Mouse (Mus musculus): ENCODE results near the gene Cfap77.

Gene Cfap77

DNA sequence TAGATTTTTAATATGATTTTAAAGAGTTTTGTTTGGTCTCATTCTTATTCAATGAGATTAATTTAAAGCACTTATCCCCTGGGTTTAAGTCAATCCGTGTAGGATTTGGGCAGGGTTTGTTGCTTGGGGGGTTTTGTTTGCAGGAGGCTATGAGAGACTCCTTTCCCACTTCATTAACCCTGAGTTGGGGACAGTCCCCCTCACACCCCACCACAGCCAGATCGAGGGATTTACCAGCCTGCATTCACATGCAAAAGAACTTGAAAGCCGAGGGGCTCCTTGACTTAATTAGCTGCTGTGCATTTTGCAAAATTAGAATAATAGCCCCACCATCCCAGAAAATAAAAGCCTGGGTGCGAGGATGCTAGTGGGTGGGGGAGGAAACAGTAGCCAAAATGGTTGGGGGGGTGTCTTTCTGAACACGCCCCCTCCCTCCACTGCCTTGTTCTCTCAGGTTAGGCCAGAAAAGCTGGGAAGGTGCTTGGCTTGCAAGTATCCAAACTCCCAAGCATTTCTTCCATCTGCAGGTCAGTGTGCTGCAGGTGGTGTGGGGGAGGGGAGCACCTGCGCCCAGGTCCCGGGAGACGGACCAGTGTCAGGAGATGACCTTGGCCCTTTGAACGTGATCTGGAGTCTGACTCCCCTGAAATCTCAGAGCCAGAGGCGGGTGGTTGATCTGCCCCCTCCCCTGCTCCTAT, 147.0 kb downstream of the Cfap77 start:
- DNase-seq (ENCODE audit: low read depth, low spot score): no peak

DNA sequence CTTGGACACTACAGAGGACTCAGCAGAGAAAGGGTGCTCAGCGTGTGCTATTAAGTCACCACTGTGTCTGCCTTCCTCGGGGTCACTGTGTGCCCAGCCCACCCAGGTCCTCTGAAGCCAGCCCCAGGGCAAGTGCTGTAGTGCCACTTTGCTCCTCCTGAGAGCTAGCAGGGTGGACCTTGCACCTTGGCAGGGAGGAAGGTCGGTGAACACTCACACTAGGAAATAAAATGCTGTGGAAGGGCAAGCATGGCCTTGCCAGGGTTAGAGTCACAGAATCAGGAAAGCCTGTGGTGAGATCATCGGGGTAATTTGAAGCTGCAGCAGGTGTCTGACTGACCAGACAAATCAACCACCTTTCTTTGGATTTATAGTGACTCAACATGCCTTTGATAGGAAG, 149.3 kb downstream of the Cfap77 start:
- no peak for DNase-seq (ENCODE audit: low read depth, low spot score)

DNA sequence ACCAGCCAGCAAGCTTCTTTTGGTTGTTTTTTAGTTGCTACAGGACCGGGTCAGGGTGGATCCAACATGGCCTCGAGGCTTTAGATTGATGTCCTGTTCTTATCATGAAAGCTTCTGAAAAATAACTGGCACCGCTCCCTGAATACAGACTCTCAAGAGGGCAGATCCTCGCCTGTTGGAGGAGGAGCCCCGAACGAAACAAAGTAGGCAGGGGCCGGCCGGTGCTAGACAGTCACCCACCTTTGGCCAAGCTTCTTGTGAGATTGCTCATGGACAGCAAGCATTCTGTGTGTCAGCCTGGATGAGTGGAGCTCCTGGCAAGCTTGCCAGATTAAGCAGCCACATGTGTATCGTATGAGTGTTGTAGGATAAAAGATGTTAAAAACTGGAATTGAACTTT, 150.1 kb downstream of the Cfap77 start:
- no peak for DNase-seq (ENCODE audit: low read depth, low spot score)

DNA sequence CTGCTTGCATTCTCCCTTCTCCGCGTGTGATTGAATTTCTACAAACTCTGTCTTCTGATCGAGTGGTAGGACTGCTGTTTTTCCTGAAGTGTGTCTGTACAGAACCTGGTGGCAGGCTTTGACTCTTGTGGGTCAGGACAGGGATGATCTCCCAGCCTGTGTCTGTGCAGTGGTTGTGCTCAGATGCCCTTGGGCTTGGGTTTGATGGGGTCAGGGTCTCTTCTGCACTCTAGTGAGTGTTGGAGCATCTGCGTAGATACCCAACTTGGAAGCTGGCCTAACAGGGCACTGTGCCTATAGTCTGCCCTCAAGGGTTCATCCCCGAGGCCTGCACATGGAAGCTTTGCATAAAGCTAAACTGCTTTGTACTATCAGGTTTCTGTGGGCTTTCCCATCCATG, 151.0 kb downstream of the Cfap77 start:
- no peak for DNase-seq (ENCODE audit: low read depth, low spot score)

DNA sequence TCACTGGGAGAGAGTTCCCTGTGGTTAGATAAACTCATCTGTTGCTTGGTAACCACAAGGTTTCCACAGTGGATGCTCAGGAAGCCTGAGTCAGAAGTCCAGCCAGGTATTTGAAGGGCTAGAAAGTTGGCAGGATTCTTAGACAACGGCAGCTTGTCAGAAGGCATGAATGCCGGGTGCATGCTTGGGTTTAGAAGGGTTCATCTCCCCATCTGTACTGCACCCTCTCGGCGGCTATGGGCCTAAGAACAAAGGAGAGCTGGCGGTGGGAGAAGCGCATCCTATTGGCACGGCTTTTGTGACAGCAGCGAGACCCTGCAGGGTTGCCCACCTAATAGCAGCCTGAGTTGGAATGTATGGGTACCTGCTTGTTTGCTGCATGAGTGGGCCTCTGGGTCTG, 152.6 kb downstream of the Cfap77 start:
- no peak for DNase-seq (ENCODE audit: low read depth, low spot score)

DNA sequence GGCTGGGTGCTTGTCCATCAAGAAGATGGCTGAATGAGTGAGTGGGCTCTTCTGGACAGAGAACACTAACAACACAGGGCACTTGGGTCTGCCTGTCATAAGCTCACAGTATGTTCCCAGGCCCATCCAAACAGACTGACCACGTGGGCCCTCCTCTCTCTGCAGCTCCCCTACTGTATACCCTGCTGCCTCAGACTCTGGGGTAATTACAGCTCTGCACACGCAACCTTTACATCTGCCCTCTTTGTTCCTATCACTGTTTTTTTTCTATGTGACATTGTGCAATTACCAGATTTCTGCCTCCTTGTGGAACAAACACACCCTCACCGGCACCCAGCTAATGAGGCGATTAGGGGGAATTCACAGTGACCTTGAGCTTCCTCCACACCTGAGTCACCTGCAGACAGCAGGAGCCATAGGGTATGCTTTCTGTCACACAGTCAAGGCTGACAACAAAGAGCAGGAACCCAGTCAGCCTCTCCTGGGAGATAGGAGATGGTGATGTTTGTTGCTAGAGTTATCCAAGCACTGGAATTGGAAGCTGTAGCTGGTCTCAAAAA, 157.4 kb downstream of the Cfap77 start:
- no peak for DNase-seq (ENCODE audit: low read depth, low spot score)

DNA sequence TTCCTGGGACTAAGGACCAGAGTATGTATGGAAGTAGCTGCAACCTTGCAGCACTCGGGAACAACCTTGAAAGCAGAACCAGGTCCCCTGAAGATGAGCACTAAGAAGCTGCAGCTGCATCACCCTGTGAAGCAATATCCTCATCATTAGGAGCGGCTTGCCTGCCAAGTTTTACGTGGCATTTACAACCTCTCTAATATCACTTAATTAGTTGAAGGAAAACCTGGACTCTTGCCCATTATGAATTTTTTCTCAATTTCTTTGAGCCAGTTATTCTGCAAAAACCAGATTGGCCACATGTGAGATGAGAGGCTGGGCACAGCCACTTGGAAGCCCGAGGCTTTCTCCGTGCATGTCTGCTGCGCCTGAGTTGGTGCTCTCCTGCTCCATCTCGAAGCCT, 159.0 kb downstream of the Cfap77 start:
- DNase-seq (ENCODE audit: low read depth, low spot score): no peak

DNA sequence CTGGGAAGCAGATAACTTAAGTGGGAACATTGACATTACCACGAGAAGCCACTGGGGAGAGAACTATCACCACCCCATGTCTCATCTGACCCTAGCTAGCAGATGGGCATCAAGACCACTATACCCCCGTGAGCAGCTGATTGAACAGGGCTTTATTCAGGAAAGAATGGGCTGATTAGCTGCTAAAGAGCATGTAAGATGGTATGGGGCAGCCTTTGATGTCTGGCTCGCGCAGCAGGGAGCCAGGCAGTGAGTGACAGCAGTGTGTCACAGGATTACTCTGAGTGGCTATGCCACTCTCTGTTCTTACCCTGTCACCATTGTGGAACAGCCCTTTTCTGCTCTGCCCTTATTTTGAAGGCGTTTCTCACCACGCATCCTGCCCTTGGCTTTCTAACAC, 161.3 kb downstream of the Cfap77 start:
- no peak for DNase-seq (ENCODE audit: low read depth, low spot score)

DNA sequence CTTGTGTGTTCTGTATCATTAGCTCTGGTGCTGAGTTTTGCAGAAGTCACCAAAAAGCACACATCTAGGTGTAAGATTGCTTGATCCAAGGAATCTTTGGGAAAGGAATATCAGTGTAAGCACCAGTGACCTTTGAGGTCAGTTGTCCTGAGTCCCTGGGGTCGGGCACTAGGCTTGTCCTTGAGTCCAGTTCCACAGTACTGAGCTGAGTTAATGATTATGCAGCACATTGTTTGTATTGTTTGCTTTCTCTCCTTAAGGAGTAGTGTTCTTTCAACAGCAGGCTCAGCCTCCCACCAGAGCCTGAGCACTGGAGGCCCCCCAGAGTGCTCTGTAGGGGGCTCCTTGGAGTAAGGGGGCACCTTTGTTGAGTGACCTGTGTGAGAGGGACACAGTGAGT, 162.1 kb downstream of the Cfap77 start:
- DNase-seq (ENCODE audit: low read depth, low spot score): no peak

DNA sequence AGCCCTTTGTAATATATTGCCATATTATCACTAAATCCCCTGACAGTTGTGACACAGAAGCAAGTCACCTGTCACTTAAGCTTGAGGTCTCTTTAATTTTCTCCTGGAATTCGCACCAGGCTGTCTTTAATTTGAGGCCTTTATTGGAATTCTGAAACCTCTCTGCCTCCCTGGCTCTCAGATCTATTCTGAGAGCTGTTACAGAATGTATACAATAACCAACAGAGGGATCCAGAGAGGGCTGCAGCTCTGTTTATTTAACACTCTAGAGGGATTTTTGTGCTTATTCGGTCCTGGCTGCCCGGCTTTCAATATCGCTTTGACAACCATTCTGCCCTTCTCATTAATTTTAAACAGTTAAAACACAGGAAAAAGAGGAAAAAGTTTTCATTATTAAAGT, 170.0 kb downstream of the Cfap77 start:
- DNase-seq (ENCODE audit: low read depth, low spot score): no peak

DNA sequence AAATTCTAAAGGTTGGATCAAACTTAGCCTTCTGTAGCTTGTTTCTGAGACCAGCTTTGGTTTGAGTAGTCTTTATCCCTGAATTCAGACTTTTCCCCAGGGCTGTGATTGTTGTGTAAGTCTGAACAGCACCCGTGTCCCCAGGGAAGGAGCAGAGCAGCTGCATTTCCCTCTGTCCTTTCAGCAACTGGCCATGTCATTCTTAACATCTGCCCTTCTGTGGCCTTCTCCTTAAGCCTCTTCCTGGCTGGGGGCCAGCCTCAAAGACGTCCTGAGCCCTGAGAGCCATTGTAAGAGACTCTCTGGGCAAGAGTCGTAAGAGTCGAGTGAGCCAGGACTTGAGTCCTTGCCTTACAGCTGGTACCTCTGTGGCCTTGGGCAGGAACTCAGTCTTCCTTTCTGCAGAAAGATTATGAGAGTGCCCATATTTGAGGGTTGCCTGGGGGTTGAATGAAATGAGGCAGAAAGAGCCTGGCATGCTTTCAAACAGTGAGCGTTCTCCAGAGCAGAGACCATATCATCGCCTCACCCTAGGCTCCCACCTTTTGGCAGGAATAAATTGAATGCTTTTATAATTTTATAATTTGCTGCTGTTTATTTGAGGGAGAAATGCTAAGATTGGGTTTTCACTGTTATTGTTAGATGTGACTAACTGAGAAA, 171.9 kb downstream of the Cfap77 start:
- no peak for DNase-seq (ENCODE audit: low read depth, low spot score)

DNA sequence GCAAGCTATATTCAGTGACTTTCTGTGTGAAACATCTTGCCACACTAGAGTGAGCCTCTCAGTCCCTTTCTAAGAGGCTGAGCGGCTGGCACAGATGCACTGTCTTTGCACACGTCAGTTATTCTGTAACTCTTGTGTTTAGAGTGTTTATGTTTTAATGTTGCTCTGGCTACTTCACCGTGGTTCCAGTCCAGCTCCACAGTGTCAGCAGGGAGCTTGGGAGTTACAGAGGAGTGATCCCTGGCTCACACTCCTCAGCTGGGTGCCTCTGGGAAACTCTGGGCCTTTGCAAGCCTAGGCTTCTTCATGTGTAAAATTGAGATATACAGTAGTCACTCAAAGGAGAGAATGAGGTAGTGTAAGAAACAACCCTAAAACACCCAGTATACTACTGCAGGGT, 172.8 kb downstream of the Cfap77 start:
- DNase-seq (ENCODE audit: low read depth, low spot score): no peak

DNA sequence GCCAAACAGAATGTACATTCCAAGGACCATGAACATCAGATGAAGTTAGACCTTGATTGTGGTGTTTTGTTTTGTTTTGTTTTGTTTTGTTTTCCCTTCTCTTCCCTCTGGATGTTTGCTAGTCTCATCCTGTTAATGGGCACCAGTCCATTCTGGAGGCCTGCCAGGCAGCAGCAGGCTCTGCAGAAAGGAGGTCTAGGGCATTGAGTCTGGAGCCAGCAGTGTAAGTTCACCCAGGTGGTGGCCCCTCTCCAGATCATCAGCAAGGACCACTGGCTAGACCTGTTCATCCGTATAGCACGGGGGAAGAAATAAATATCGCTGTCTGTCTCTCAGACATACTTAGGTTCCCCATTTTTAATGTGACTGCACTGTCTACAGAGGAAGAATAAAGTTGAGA, 173.6 kb downstream of the Cfap77 start:
- no peak for DNase-seq (ENCODE audit: low read depth, low spot score)
